Mouse (Mus musculus): ENCODE measurements at regions not wholly inside any gene's neighbourhood (a gene's known extent, or its start where the extent isn't known, plus 50 kb on each side); places are given as distances from the start of the nearest gene placed in this dataset.

- no peak for DNase-seq
Measured at GRCm38 (mm10) chr5:111957698-111958097, 224.0 kb downstream of the Gm26897 start.

- DNase-seq, result peak; percentile 66
Measured at GRCm38 (mm10) chr5:111958226-111958625, 224.5 kb downstream of the Gm26897 start.

- no peak for DNase-seq
Measured at GRCm38 (mm10) chr5:111965311-111965710, 231.6 kb downstream of the Gm26897 start.

DNA sequence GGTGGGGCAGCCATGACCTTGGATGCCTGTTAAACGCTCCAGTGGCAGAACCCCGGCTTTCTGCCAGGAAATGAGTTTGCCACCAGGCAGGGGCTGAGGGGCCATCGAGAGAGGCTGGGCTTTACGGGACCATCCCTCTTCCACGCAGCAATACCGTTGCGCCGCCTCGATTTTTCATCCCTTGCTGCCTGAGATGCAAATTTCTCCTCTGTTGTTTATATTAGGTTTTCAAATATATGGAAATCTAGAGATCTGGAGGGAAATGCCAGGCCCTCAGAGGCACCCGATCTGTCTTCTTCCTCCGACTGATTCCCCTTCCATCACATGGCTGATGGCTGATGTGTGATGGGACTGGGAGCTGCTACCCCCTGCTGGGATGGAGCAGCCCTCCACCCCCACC, 234.4 kb downstream of the Gm26897 start:
- DNase-seq, result no peak

DNA sequence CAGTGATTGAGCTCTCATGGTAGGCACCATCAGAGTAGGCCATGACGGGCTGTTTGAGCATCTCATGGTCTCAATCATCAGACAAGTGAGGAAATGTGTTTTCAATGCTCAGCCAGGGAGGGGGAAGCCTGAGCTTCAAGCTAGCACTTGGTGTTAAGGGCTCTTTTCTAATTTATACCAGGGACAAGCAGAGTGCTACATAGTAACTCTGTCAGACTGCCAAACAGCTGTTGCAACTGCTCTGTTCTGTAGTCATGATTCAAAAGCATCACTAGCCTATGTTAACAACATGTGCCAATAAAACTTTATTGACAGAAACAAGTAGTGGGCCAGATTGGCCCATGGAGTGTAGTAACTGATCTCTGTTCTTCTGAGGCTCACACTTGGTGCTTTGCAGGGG, 235.0 kb downstream of the Gm26897 start:
- no peak for DNase-seq

DNA sequence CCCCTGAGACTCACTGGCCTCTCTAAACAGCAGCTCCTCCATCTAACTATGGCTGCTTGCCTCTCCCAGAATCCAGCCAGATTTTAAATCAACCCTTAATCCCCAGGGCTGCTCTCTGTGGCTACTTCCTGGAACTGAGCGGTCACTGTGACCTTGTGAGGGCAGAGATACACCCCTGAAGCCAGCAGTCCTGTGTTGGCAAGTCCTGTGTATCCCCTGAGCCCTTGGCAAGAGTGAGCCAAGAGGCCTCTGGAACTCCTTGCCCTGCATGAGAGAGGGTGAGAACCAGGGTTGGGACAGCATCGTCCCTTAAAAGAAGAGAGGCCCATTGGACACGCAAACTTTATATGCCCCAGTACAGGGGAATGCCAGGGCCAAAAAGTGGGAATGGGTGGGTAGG, 237.5 kb downstream of the Gm26897 start:
- DNase-seq, result no peak

DNA sequence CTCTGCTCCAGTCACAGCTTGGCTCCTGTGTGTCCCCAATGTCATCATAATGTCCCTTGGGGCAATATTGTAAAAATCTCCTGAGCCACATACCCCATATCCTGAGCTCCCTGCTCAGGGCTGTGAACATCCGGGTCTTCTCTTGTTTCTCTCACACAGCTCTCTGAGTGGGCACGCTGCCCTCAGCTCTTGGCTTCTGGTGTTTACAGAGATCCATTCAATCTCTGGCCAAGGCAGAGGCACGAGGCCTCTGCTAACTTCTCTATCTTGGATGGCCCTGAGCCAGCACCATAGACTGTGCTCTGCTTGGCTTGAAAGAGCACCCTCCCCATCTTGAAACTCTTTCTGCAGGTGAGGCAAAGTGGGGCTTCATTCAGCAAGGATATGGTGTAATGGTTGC, 238.2 kb downstream of the Gm26897 start:
- DNase-seq, result peak; percentile 32

DNA sequence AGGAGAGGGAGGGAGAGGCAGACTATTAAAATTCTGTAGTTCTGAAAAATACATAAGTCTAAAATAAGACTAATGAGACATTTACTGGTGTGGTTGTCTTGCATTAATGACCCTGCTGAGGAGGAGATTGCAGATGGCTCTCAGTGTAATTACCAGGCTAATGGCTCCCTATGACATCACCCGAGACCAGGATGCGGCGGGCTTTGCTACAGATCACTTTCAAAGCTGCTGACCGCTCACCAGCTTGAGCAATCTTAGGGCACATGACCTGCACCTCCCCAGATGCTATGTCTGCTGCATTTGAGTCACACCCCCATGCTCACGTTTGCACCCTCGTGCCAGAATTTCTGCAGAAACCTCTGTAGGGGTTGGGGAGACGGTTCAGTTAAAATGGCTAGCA, 242.0 kb downstream of the Gm26897 start:
- DNase-seq, result no peak

- no peak for DNase-seq
Measured at GRCm38 (mm10) chr5:111979601-111980000, 245.9 kb downstream of the Gm26897 start.

DNA sequence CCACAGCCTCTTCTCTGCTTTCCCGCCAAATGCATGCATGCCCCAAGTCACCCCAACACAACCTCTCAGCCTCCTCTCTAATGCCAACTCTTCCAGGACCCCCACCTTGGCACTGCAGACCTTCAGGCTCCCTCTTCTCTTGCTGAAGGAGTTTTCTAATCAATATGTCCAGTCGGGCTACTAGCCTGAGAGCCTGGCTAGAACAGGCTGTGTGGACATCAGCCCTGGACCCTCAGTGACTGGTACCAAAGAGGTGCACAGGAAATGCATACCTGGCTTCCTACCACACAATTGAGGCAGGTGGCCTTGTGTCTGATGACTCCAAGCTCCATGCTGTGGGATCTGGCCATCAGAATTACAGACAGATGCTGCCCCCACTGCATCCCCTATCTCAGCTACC, 248.4 kb downstream of the Gm26897 start:
- DNase-seq, result no peak

DNA sequence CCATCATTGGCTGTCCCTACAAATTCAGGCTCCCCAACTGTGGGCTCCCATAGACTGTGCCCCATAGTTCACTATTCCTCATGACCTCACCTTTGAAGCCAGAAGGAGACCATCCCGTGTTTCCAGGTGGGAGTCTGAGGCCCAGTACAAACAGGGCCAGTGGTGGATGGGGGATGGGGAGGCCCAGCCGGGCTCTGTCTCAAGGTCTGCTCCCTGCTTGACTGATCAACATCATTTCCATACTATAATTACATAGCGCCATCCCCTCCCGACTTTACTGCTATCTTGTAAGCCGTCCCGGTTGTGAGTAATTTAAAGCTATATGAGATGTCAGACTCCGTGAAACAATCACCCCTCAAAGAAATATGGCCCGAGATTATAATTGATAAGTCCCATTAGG, 252.3 kb downstream of the Gm26897 start:
- no peak for DNase-seq

DNA sequence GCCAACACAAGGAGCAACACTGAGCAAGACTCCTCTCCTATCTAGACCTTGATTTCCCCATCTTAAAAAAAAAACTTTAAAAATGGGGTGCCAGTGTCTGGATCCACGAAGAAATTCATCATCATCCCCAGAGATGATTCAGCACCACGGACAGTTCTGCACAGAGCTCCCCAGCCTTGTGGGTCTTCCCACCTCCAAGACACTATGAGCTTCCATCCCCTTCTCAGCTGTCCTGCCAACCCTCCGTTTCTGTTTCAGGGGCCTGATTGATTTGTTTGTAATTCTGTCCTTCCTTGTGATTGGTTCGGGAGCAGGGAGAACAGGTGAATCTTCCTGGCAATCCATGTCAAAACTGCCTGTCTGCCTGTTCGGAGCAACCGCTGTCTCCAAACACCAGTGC, 253.3 kb downstream of the Gm26897 start:
- DNase-seq, result no peak

GRCm38 (mm10) chr5:111991805-111992204, 258.1 kb downstream of the Gm26897 start:
- no peak for DNase-seq

- DNase-seq, result no peak
Measured at GRCm38 (mm10) chr5:111993221-111993620, 259.1 kb downstream of the Cryba4 start.

DNA sequence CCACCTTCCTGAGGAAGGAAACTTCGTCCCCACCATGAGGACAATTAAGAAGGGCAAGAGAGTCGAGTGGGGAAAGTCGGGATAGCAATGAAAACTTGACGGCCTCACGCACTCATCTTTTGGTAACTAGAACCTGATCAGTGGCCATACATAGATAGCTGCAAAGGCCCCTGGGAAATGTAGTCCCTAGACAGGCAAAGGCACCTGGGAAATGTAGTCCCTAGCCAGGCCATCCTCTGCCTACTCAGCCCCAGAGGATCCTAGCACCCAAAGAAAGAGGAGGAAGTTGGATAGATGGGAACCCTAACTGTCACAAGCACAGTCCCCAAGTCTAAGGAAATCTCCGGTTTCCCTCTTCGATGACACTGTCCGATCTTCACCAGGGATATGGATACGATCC, 258.4 kb downstream of the Cryba4 start:
- no peak for DNase-seq

GRCm38 (mm10) chr5:111996806-111997205, 255.5 kb downstream of the Cryba4 start:
- no peak for DNase-seq

- no peak for DNase-seq
Measured at GRCm38 (mm10) chr5:112001742-112002701, 250.3 kb downstream of the Cryba4 start.

DNA sequence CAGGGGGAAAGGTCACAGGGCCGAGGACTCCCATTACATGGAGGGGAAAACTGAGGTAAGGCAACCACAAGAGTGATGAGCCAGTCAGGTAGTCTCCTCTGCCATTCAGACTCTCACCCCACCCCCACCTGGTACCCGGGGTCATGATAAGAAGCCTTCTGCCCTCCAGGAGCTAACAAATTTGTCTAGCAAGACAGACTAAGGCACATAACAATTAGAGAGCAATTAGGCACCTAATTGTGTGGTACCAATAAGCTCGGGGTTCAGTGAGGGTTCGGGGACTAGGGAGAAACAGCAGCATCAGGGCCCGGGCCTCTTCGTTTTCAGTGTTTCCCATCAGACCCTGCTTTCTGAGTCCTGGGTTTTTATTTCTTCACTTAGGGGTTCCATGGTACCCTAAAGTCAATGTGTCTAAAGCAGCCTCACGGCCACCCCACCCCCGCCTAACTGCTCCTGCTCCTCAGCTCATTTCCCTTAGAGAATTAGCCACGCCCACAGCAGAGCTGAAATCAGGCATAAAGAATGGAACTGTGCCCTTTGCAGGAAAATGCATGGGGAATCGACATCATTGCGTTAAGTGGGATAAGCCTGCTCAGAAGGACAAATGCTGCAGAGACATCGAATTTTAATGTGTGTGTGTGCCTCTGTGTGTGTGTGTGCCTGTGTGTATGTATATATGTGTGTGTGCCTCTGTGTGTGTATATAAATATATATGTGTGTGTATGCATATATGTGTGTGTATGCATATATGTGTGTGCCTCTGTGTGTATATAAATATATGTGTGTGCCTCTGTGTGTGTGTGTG, 249.3 kb downstream of the Cryba4 start:
- DNase-seq, result no peak

DNA sequence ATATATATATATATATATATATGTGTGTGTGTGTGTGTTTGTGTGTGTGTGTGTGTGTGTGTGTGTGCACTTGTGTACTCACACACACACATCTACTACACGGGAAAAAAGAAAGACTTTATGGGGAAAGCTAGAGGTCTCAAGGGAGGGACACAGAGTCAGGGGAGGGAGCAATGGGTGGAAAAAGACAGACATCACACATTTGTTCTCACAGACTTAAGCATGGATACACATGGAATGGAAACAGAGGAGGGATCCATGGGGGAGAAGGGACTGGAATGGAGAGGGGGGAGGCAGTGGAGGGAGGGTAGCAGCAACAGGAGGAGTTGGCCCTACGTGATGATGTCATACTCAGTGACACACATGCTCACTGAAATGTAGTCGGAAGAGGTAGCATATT, 248.3 kb downstream of the Cryba4 start:
- no peak for DNase-seq

DNA sequence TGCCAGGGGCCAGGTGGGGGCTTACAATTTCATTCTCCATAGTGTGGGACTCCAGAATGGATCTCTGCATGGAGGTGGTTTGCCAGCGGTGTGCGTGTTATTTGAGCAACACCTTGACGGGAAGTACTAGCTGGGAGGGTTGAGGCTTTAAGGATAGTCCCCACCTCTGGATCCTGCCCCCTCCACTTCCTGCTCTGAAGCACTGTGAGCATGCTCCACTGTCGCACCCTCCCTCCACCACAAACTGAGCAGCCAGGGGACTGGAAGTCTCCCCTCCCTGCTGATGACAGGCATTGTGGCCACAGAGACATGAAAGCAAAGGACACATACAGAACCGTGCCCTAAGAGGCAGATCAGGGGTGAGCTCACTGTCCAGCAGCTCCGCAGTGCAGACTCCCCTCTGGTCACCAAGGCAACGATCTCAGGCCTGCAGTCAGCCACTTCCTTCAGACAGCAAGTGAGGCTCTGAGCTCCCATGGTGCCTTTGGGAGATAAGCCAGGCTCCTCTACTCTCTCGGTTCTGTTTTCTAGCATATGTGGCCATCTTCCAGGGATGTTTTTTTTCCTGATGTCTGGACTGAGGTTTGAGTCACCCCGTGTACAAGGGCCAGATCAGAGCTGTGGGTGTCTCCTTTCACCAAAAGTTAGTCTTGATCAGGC, 239.7 kb downstream of the Cryba4 start:
- no peak for DNase-seq

DNA sequence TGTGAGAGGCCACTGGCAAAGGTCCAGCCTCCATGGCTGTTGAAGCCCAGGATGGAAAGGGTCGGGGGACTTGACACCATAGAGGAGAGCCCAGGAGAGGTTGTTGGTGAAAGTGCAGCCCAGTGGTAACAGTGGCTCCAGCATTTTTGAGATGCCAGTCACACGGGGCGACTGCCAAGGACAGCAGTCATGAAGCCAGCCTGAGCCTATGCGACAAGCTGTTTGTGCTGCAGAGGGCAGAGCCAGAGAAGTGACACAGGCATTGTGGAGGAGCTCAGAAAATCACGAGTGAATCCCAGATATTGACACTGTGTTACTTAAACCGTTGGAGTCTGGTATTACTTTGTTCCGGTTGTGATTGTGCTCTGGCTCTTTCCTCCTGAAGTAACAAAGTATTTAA, 233.4 kb downstream of the Cryba4 start:
- DNase-seq, result no peak

DNA sequence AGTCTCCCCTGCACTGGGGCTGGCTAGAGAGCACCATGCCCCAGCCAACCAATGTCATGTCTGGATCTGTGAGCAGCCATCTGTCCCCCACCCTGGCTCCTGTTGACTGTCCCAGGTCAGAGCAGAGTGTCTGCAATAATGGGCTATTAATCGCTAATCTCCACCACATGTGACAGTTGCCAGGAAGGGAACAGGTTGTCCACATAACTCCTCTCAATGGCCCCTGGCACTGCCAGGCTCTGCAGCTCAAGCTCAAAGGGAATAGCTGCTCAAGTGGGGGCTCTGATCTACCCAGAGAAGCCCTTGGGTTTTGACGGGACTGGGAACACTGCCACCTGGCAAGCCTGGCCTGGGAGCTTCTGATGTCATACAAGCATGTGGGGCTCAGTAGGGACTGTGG, 231.4 kb downstream of the Cryba4 start:
- DNase-seq, result peak; percentile 66

DNA sequence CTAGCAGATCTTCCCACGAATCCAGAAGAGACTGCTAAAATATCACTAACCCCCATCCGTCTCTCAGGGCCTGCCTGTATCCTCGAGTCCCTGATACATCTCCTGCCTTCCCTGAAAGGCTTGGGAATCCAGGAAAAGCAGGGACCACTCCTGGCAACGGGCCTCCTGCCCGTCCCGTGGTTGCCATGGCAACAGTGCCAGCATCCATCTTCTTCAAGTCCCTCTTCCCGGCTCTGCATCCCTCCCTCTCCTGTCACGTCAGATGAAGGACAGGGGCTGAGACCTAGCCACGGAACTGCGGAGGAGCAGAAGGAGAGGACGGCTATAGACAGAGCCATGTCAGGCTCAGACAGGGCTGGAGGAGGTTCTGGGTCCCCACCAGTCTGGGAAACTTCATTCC, 222.4 kb downstream of the Cryba4 start:
- peak; percentile 89 for DNase-seq
